Comparison of ENCODE assay signal across 33 mouse cellular contexts in the genomic region with DNA sequence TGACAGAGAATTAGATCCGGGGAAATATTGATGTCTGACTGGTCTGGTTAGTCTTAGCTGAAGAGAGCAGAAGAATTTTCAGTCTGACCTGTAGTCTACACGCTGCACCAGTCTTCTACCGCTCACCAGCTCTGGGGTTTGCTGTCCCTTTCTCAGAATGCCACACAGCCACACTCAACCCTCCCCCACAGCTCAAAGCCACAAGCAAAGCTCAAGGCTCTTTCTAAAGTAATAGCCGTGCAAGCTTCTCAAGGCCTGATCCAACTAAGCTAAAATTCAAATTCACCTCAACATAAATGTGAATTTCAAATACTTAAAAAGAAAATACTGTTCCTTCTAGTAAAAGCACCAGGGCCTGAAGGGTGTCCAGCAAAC. TPM values are rescaled to one million over a fixed set of nuclear protein-coding genes. Genes with fewer than 3 reads are reported as not detected.
DNase-seq lines count a peak whose midpoint lies in the region; ATAC-seq and TF ChIP-seq lines count a peak whose summit lies in the region.
"Had no signal": no experiment of that assay in that cellular context is flagged by ENCODE, and none has a peak within 500 bp of the region (broad histone marks: within the 10 kb centered on the region; RNA-seq: fewer than 3 reads in every experiment).

No protein-coding gene starts in this region.

- no peaks in the 10 kb centered on the region for H3K79me2 ChIP-seq in myocyte (ENCODE audit: control insufficient read depth, insufficient read depth)

- peaks cover 31% of the 10 kb centered on the region for H3K4me1 ChIP-seq in lung, embryonic 16.5 days (replicated peaks; ENCODE audit: control insufficient read depth, insufficient read depth, low read length)
- H3K4me1 ChIP-seq in embryonic facial prominence, embryonic 10.5 days, result peaks cover 90% of the 10 kb centered on the region

- H3K27ac ChIP-seq in lung, embryonic 16.5 days (ENCODE audit: low read length), result peak overlapping the region; percentile 45
- peak overlapping the region; percentile 45; the same call in 1 of the 2 replicates for H3K27ac ChIP-seq in embryonic facial prominence, embryonic 10.5 days (replicated peaks)
- H3K27ac ChIP-seq: forebrain, embryonic 13.5 days; hindbrain, embryonic 13.5 days; layer of hippocampus, adult 2 months; limb, embryonic 15.5 days; liver, embryonic 14.5 days; midbrain, embryonic 13.5 days; neural tube, embryonic 15.5 days had no signal

- no peak overlapping the region for H3K4me2 ChIP-seq in lung, embryonic 16.5 days (ENCODE audit: low read depth, low read length)
- H3K4me2 ChIP-seq in myocyte (ENCODE audit: low read depth), result peak overlapping the region; percentile 38
- H3K4me2 ChIP-seq: forebrain, embryonic 13.5 days; heart, embryonic 11.5 days; hindbrain, embryonic 13.5 days; limb, embryonic 15.5 days; lung, embryonic 15.5 days; midbrain, embryonic 13.5 days; neural tube, embryonic 15.5 days had no signal

- H3K36me3 ChIP-seq in lung, embryonic 16.5 days (ENCODE audit: control insufficient read depth, insufficient read depth, low read length), result no peaks in the 10 kb centered on the region
- peaks cover 4% of the 10 kb centered on the region; the same call in 1 of the 2 replicates for H3K36me3 ChIP-seq in embryonic facial prominence, embryonic 10.5 days (replicated peaks)
- no peaks in the 10 kb centered on the region for H3K36me3 ChIP-seq in myocyte (ENCODE audit: control insufficient read depth, insufficient read depth)
- H3K36me3 ChIP-seq: hindbrain, embryonic 13.5 days; limb, embryonic 15.5 days; lung, embryonic 15.5 days; midbrain, embryonic 13.5 days had no signal

- H3ac ChIP-seq in myocyte (ENCODE audit: control insufficient read depth, insufficient read length), result no peak overlapping the region

- H3K9me3 ChIP-seq in lung, embryonic 16.5 days (ENCODE audit: control insufficient read depth, low read length), result no peaks in the 10 kb centered on the region
- no peaks in the 10 kb centered on the region for H3K9me3 ChIP-seq in embryonic facial prominence, embryonic 10.5 days
- H3K9me3 ChIP-seq: forebrain, embryonic 13.5 days; hindbrain, embryonic 13.5 days; limb, embryonic 15.5 days; lung, embryonic 15.5 days; megakaryocyte, embryonic 14.5 days; midbrain, embryonic 13.5 days; neural tube, embryonic 15.5 days had no signal

- DNase-seq in lung, postnatal 25 days (ENCODE audit: low spot score), result no peak
- peak; percentile 47 for DNase-seq in adrenal gland, postnatal 10 days
- DNase-seq in embryonic facial prominence, embryonic 10.5 days (ENCODE audit: low spot score), result no peak
- DNase-seq in c-Kit-positive CD71-positive TER-119-positive erythroid progenitor cells, embryonic 14.5 days (ENCODE audit: low spot score), result no peak
- DNase-seq in left cerebral cortex, postnatal 10 days (ENCODE audit: extremely low spot score in 1 of 2, low spot score in 2 of 2), result no peak
- DNase-seq: cerebellum, adult 8-10 months; cerebellum, postnatal 25 days; gastrocnemius, postnatal 25 days; heart, postnatal 36 days; kidney, adult 9 months; kidney, postnatal 36 days; left cerebral cortex, postnatal 4 days; lung, postnatal 4 days; retina, postnatal 1 day; right cerebral cortex, postnatal 14 days; spleen, adult 18-20 months; thymus, postnatal 14 days had no signal

- no peaks in the 10 kb centered on the region for H3K27me3 ChIP-seq in lung, embryonic 16.5 days (ENCODE audit: control insufficient read depth, insufficient read depth, low read depth, low read length)
- H3K27me3 ChIP-seq in embryonic facial prominence, embryonic 10.5 days (replicated peaks; ENCODE audit: low read depth, poor library complexity, severe bottlenecking), result no peaks in the 10 kb centered on the region; the same call in 1 of the 2 replicates
- no peaks in the 10 kb centered on the region for H3K27me3 ChIP-seq in myocyte (ENCODE audit: control insufficient read depth, insufficient read depth, insufficient read length)
- H3K27me3 ChIP-seq: CH12.LX; forebrain, embryonic 13.5 days; hindbrain, embryonic 13.5 days; lung, embryonic 15.5 days; megakaryocyte, embryonic 14.5 days; midbrain, embryonic 13.5 days; neural tube, embryonic 15.5 days had no signal

- 50% methylated on average over 4 of the region's 4 CpGs for WGBS in lung, embryonic 16.5 days
- WGBS in embryonic facial prominence, embryonic 10.5 days, result 81% methylated on average over 4 of the region's 4 CpGs

- H3K9ac ChIP-seq in lung, embryonic 16.5 days (ENCODE audit: low read length), result no peak overlapping the region
- H3K9ac ChIP-seq: forebrain, embryonic 13.5 days; hindbrain, embryonic 13.5 days; limb, embryonic 15.5 days; liver, embryonic 14.5 days; lung, embryonic 15.5 days; midbrain, embryonic 13.5 days; neural tube, embryonic 15.5 days had no signal

- TF ChIP-seq POLR2A in myocyte (IDR thresholded peaks at IDR 0.05; ENCODE audit: insufficient read length, low read depth), result no peak

- no peak overlapping the region for H3K4me3 ChIP-seq in lung, embryonic 16.5 days (ENCODE audit: low read length)
- no peak overlapping the region for H3K4me3 ChIP-seq in embryonic facial prominence, embryonic 10.5 days
- no peak overlapping the region for H3K4me3 ChIP-seq in myocyte
- H3K4me3 ChIP-seq: forebrain, embryonic 13.5 days; hindbrain, embryonic 13.5 days; layer of hippocampus, adult 2 months; limb, embryonic 15.5 days; lung, embryonic 15.5 days; midbrain, embryonic 13.5 days; neural tube, embryonic 15.5 days had no signal

- no peak for ATAC-seq in lung, embryonic 16.5 days (ENCODE audit: low read depth)
- ATAC-seq in inflammation-experienced regulatory T-cells, adult 6 months, result no peak
- ATAC-seq: activated CD4-positive, CD25-positive, alpha-beta regulatory T cell, adult 4 months; forebrain, embryonic 13.5 days; intestine, postnatal 0 days; midbrain, embryonic 13.5 days had no signal

- intact Hi-C loops in left cerebral cortex, postnatal 10 days (cut with DNase I), result no loop called here

TF ChIP-seq in myocyte, 11 proteins besides CTCF, POLR2A, EP300 and RAD21:
- TF ChIP-seq TCF3 (IDR thresholded peaks at IDR 0.05; ENCODE audit: insufficient read length, low read depth), result no peak
- TF ChIP-seq E2F4 (IDR thresholded peaks at IDR 0.05; ENCODE audit: insufficient read depth), result no peak
- no peak for TF ChIP-seq MYOD1 (IDR thresholded peaks at IDR 0.05; ENCODE audit: control insufficient read depth in 1 of 3, insufficient read length in 2 of 3, low read depth in 2 of 3)
- no peak for TF ChIP-seq USF1 (IDR thresholded peaks at IDR 0.05; ENCODE audit: low read depth)
- no peak for TF ChIP-seq CEBPB (IDR thresholded peaks at IDR 0.05; ENCODE audit: insufficient read depth, poor library complexity, severe bottlenecking)
- TF ChIP-seq TCF12 (IDR thresholded peaks at IDR 0.05; ENCODE audit: insufficient read depth, poor library complexity, severe bottlenecking), result no peak

RNA-seq across cellular contexts. Expression of a gene that starts 45.3 kb away (rescaled TPM):
- 119 and 128 TPM in 2 replicates for polyA plus RNA-seq in lung, embryonic 16.5 days (2015; fragmentation: Nextera tagmentation; extraction: Ambion mirVana)
- 10 to 100 TPM; 79.1 to 80.4 TPM for total RNA-seq in adrenal gland, postnatal 10 days (2021)
- polyA plus RNA-seq in embryonic facial prominence, embryonic 10.5 days (2016; fragmentation: Nextera tagmentation; extraction: Ambion mirVana), result 73.6 and 76.0 TPM in 2 replicates
- polyA plus RNA-seq in myocyte (2012; fragmentation: generic; extraction: Trizol), result 78.9 TPM
- total RNA-seq in left cerebral cortex, postnatal 10 days (2021), result 10 to 100 TPM; 55.5 to 58.1 TPM
- 10 to 100 TPM in 2 of 3 experiments, 1 to 10 TPM in 1; 9.6 to 13.7 (median 12.9) TPM for polyA plus RNA-seq in inflammation-experienced regulatory T-cells, adult 6 months (2017; shearing (Covaris generic))
